Mouse (Mus musculus) pancreas, adult 10 weeks (tissue): ENCODE measurements around the gene Psg26. TPM values are rescaled to one million over a fixed set of nuclear protein-coding genes. Genes with fewer than 3 reads are reported as not detected.

Source experiments
- polyA plus RNA-seq: library from polyadenylated mRNA; stranded (reverse); fragments of 350-450 nt; fragmentation: Illumina TruSeq; extraction: RNeasy Lipid Tissue Mini Kit (QIAGEN cat#74804); gene quantifications from one replicate; pipeline ENCODE4 v1.2.3, GENCODE M21; 2015; ENCODE audit warnings: low read depth, low replicate concordance; ENCODE audit not compliant: insufficient read depth

Psg26 gene
- polyA plus RNA-seq, result not detected

DNA sequence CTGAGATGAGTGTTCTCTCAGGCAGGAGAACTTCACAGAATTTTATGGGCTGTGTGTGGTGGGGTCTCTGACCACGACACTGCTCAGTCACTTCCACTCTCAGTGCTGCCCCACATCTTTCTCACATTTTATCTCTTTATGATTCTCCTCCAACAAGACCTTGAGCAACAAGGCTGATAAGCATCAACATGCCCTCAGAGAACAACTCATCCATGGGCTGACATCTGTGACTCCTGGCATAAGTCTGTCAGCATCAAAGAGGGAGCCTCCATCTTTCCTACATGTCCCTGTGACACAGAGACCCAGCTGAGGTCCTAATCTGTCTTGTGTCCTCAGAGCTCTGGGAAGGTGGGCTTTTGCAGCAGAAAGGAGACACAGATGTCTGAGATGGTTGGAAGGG, at the start of gene Psg26:
Gene Psg26, minus strand, starts transcription at position 101 of the 400 bp plus-strand sequence.

DNA sequence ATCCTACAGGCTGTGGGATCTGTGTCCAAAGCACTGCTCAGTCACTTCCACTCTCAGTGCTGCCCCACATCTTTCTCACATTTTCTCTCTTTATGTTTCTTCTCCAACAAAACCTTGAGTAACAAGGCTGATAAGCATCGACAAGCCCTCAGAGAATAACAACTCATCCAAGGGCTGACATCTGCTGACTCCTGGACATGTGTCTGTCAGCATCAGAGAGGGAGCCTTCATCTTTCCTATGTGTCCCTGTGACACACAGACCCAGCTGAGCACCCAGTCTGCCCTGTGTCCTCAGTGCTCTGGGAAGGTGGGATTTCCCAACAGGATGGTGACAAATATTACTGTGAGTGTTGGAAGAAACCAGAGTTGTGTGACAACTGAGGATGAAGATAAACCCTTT, 48.2 kb upstream of the Psg26 start, which contains the start of gene Psg25:
Gene Psg25, minus strand, starts transcription at position 101 of the 400 bp plus-strand sequence.

DNA sequence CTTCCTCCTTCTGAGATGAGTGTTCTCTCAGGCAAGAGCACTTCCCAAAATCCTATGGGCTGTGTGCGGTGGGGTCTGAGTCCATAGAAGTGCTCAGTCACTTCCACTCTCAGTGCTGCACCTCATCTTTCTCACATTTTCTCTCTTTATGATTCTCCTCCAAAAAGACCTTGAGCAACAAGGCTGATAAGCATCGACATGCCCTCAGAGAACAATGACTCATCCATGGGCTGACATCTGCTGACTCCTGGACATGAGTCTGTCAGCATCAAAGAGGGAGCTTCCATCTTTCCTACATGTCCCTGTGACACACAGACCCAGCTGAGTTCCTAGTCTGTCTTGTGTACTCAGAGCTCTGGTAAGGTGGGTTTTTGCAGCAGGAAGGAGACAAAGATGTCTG, 52.0 kb downstream of the Psg26 start, which contains the start of gene Psg28:
Gene Psg28, minus strand, starts transcription at position 101 of the 400 bp plus-strand sequence.

Other genes starting within 250 kb of the Psg26 start
- gene Mill1, start 238.8 kb downstream of the Psg26 start, polyA plus RNA-seq, result not detected
- not detected for gene Psg18, start 129.2 kb downstream of the Psg26 start, polyA plus RNA-seq
- gene Psg28, start 52.1 kb downstream of the Psg26 start, polyA plus RNA-seq, result not detected
- not detected for gene Psg25, start 48.1 kb upstream of the Psg26 start, polyA plus RNA-seq
- gene Psg27, start 83.1 kb upstream of the Psg26 start, polyA plus RNA-seq, result not detected
- gene Psg23, start 132.3 kb upstream of the Psg26 start, polyA plus RNA-seq, result not detected
- not detected for gene Psg21, start 172.5 kb upstream of the Psg26 start, polyA plus RNA-seq
- not detected for gene Psg20, start 202.0 kb upstream of the Psg26 start, polyA plus RNA-seq
- gene Psg22, start 233.9 kb upstream of the Psg26 start, polyA plus RNA-seq, result not detected